Mouse (Mus musculus) thymus, adult 2 months (tissue): ENCODE measurements around the gene Creb5. TPM values are rescaled to one million over a fixed set of nuclear protein-coding genes. Genes with fewer than 3 reads are reported as not detected.

Source experiments
- DNase-seq: peaks from one replicate; pipeline ENCODE4 v3.0.0; 2021
- H3K27ac ChIP-seq: fragments of 200-500 bp; 2 replicates; pipeline ENCODE4 v1.5.1; 2012; ENCODE audit warnings: low read length, control low read depth; ENCODE audit not compliant: control insufficient read depth, insufficient read depth
- H3K27me3 ChIP-seq: fragments of 200-500 bp; 2 replicates; pipeline ENCODE4 v1.6.1; 2012; ENCODE audit warnings: mild to moderate bottlenecking, low read length, moderate library complexity, mixed read lengths; ENCODE audit not compliant: control insufficient read depth, insufficient read depth
- H3K36me3 ChIP-seq: fragments of 200-500 bp; 2 replicates; pipeline ENCODE4 v1.6.1; 2012; ENCODE audit warnings: mild to moderate bottlenecking, low read length, moderate library complexity; ENCODE audit not compliant: control insufficient read depth, insufficient read depth
- H3K4me1 ChIP-seq: fragments of 200-500 bp; replicated peaks from 2 replicates; pipeline ENCODE4 v1.6.1; 2012; ENCODE audit warnings: low read length; ENCODE audit not compliant: control insufficient read depth, insufficient read depth
- H3K4me3 ChIP-seq: fragments of 200-500 bp; 2 replicates; pipeline ENCODE4 v1.5.1; 2012; ENCODE audit warnings: mild to moderate bottlenecking, low read length, control low read depth, moderate library complexity; ENCODE audit not compliant: control insufficient read depth, insufficient read depth
- CTCF ChIP-seq: fragments of 200-500 bp; IDR thresholded peaks from 2 replicates; pipeline ENCODE4 v1.5.1; 2012; ENCODE audit warnings: mild to moderate bottlenecking, control low read depth, low read length, moderate library complexity, borderline replicate concordance; ENCODE audit not compliant: control insufficient read depth, poor library complexity, insufficient read depth; ENCODE audit errors: extremely low read depth
- POLR2A ChIP-seq: fragments of 200-500 bp; IDR thresholded peaks from 2 replicates; pipeline ENCODE4 v1.6.1; 2012; ENCODE audit warnings: mild to moderate bottlenecking, low read length, control low read depth, moderate library complexity; ENCODE audit not compliant: control insufficient read depth, poor library complexity, insufficient read depth; ENCODE audit errors: extremely low read depth
- whole genome bisulfite sequencing: fragments of 180-500 bp; shearing (Covaris S2); methylation state at CpG from one replicate; pipeline ENCODE4 v1.1.7; 2018; 5-methylcytosine and 5-hydroxymethylcytosine counted together
- polyA plus RNA-seq: library from polyadenylated mRNA; depleted of rRNA; stranded (reverse); fragments of >200 nt; gene quantifications from 2 replicates; pipeline ENCODE4 v1.2.3, GENCODE M21; 2012

The Creb5 gene
- polyA plus RNA-seq, 1 experiment: 0.96 TPM

DNA sequence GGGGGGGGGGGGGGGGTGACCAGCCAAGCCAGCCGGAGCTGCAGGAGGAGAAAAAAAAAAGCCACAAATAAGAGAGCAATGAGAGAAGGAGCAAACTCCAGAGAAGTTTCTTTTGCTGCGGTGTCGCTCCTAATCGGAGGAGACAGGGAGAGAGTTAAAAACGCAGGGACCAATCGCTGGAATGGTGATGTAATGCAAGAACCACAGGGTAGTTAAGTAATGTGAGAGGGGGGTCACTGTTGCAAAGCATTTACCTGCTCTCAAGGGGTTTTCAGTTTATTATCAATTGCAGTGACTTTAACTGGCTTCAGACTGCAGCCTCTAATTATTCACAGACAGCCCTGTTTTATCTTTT, 286.6 kb downstream of the Creb5 start:
- 9% methylated on average over 6 of the region's 6 CpGs for WGBS
- H3K36me3 ChIP-seq: no peaks in the 10 kb centered on the region
- DNase-seq: no peak
- no peak overlapping the region for H3K4me3 ChIP-seq
- H3K27ac ChIP-seq: no peak overlapping the region
- no peaks in the 10 kb centered on the region for H3K27me3 ChIP-seq
- H3K4me1 ChIP-seq: peaks cover 12% of the 10 kb centered on the region; the same call in 1 of the 2 replicates
- no peak for TF ChIP-seq CTCF
- TF ChIP-seq POLR2A: no peak

DNA sequence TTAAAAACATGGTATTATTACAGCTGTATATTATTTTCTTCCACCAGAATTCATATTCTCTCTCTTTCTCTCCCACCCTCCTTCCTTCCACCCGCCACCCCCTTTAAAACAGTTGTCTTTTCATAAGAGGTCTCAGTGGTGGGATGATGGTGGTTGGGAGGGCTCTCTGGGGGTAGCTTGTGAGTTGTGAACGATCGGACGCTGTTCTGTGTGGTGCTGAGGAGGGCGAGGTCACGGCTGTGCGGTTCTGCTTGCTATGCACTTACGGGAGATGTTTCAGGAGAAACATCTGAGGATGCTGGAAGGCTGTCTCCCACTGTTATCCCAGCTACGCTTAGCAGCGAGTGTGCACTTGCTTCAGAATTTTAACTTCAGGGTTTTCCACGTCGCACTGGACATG, 287.0 kb downstream of the Creb5 start:
- no peak overlapping the region for H3K27ac ChIP-seq
- H3K4me1 ChIP-seq: peaks cover 12% of the 10 kb centered on the region; the same call in 1 of the 2 replicates
- DNase-seq: no peak
- TF ChIP-seq POLR2A (no peak), CTCF (no peak)
- WGBS: 92% methylated on average over 12 of the region's 12 CpGs
- no peaks in the 10 kb centered on the region for H3K27me3 ChIP-seq
- no peak overlapping the region for H3K4me3 ChIP-seq
- H3K36me3 ChIP-seq: no peaks in the 10 kb centered on the region

DNA sequence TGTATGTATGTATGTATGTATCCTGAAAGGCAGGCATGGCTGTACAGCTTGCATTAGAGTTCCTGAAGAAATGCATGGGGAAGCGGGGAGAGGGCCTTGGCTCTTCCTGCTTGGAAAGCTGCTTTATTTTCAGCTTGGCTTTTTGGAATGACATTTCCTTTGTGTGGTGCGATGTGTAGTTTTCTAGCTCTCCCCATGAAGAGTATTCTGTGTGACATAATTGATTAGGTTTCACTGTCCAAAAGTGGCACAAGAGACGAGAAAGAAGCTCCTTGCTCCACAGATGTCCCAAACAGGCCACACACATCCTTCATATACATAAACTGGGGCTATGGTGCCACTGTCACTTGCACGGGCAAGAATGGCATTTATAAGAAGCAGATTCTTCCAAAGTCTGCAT, 288.1 kb downstream of the Creb5 start:
- DNase-seq: no peak
- TF ChIP-seq POLR2A (no peak), CTCF (no peak)
- H3K4me3 ChIP-seq: no peak overlapping the region
- no peaks in the 10 kb centered on the region for H3K36me3 ChIP-seq
- peaks cover 13% of the 10 kb centered on the region; the same call in 1 of the 2 replicates for H3K4me1 ChIP-seq
- WGBS: 91% methylated on average over 4 of the region's 4 CpGs
- H3K27me3 ChIP-seq: no peaks in the 10 kb centered on the region
- H3K27ac ChIP-seq: no peak overlapping the region

DNA sequence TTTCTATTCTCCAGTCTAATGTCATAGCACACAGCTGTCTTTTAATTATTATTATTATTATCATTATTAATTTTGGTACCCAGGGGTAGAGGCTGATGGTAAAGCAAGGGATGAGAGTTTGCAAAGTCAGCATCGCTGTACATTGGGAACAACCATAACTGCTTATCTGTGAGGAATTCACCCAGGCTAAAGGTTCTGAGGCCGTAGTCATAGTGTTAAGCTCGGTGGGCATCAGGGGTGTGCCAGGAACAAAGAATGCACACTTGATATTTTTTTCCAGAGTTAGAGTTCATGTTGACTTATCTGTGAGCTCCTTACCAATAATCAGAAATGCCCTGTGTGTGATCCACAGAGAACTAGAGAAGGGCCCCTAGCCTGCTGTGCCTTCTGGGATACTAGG, 288.8 kb downstream of the Creb5 start:
- H3K36me3 ChIP-seq: no peaks in the 10 kb centered on the region
- H3K27me3 ChIP-seq: no peaks in the 10 kb centered on the region
- no peak overlapping the region for H3K4me3 ChIP-seq
- WGBS: 96% methylated on average over 3 of the region's 3 CpGs
- no peak overlapping the region for H3K27ac ChIP-seq
- no peak for DNase-seq
- H3K4me1 ChIP-seq: peaks cover 14% of the 10 kb centered on the region; the same call in 1 of the 2 replicates
- TF ChIP-seq CTCF (no peak), POLR2A (no peak)

DNA sequence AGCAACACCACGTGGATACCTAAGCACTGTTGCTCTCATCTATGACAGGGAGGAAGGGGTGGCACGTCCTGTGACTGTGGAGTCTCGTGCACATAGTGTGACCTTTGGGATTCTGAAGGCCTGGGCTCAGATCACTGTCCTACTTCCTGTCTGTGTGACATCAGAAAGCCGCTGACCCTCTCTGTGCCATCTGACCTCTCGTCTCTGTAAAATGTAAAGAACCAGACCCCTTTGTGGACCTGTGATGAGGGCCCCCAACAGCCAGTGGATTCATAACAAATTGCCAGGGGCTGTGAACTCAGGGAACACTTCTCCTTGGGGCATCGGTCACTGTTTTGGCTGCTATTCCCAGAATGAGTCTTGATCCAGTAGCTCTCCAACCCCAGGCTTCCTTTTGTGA, 289.8 kb downstream of the Creb5 start:
- DNase-seq: no peak
- no peaks in the 10 kb centered on the region for H3K27me3 ChIP-seq
- H3K36me3 ChIP-seq: no peaks in the 10 kb centered on the region
- H3K4me1 ChIP-seq: peaks cover 14% of the 10 kb centered on the region; the same call in 1 of the 2 replicates
- no peak for TF ChIP-seq CTCF
- no peak for TF ChIP-seq POLR2A
- H3K4me3 ChIP-seq: no peak overlapping the region
- no peak overlapping the region for H3K27ac ChIP-seq
- WGBS: 92% methylated on average over 6 of the region's 6 CpGs

DNA sequence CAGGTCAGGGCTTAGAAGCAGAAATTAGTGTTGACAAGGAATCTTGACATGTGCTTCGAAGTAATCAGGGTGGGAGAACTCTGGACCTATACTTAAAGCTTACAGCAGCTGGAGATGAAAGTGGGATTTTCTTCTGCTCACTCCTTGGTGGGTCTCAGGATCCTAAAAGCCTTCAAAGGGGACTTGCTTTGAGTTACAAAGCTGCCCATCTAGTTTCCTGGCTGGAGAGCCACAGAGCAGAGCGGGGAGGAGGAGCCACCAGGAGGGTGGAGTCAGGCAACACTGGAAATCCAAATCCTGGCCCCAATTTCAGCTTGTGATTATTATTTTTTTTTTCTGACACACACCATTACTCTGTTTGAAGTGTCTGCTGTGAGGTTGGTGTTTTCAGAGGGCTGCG, 290.7 kb downstream of the Creb5 start:
- TF ChIP-seq CTCF (no peak), POLR2A (no peak)
- 93% methylated on average over 3 of the region's 3 CpGs for WGBS
- Histone ChIP-seq H3K27ac (no peak overlapping the region), H3K27me3 (no peaks in the 10 kb centered on the region), H3K4me1 (peaks cover 8% of the 10 kb centered on the region; the same call in 1 of the 2 replicates), H3K4me3 (no peak overlapping the region), H3K36me3 (no peaks in the 10 kb centered on the region)
- DNase-seq: no peak

DNA sequence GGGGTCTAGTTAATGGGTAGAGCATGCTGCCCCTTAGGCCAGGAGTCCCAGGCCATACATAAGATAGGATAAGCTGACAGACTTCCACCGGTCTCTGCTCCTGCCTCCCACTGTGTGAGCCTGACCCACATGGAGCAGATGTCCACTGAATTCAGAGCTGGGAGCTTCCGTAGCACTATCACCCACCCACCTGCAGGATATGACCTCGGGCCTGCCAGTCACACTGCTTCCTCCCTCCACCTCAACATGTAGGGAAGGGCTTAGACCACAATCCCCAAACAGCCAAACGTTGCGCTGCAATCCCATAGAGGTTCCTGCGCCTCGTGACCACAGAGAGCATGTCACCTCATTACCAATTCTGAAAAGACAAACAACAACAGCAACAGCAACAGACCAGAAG, 293.3 kb downstream of the Creb5 start:
- H3K27me3 ChIP-seq: no peaks in the 10 kb centered on the region
- no peak for DNase-seq
- 9% methylated on average over 7 of the region's 7 CpGs for WGBS
- no peak overlapping the region for H3K4me3 ChIP-seq
- H3K27ac ChIP-seq: no peak overlapping the region
- no peaks in the 10 kb centered on the region for H3K36me3 ChIP-seq
- H3K4me1 ChIP-seq: peaks cover 8% of the 10 kb centered on the region
- no peak for TF ChIP-seq CTCF
- no peak for TF ChIP-seq POLR2A
